Mouse (Mus musculus) duodenum, adult 2 months (tissue): Measurements from ENCODE around the gene Pmf1. TPM values are rescaled to one million over a fixed set of nuclear protein-coding genes. Genes with fewer than 3 reads are reported as not detected.

Experiments
- polyA plus RNA-seq: library from polyadenylated mRNA; depleted of rRNA; stranded (reverse); fragments of >200 nt; gene quantifications from 2 replicates; pipeline ENCODE4 v1.2.3, GENCODE M21; 2012; ENCODE audit warnings: low replicate concordance; rRNA removed

The Pmf1 gene
- polyA plus RNA-seq: 95.3 and 128 TPM in 2 replicates

GRCm38 (mm10) chr3:88409741-88410644 is at the start of gene Pmf1:
Gene Pmf1 (minus strand): TSS chr3:88410331.

GRCm38 (mm10) chr3:88424605-88425329 is 14.6 kb upstream of the Pmf1 start, which contains the start of gene Slc25a44:
Gene Slc25a44 (minus strand): TSS chr3:88425139.

GRCm38 (mm10) chr3:88384364-88384763 is 25.8 kb downstream of the Pmf1 start, which contains the start of gene Bglap:
Gene Bglap (minus strand): TSS chr3:88384464.

GRCm38 (mm10) chr3:88378599-88378998 is 31.5 kb downstream of the Pmf1 start, which contains the start of gene Bglap2:
Gene Bglap2 (minus strand): TSS chr3:88378699.

GRCm38 (mm10) chr3:88372643-88373042 is 37.5 kb downstream of the Pmf1 start, which contains the start of gene Bglap3:
Gene Bglap3 (minus strand): TSS chr3:88372743.

GRCm38 (mm10) chr3:88364337-88364736 is 45.8 kb downstream of the Pmf1 start, which contains the start of gene Paqr6:
Gene Paqr6 (plus strand): TSS chr3:88364584.

Other genes with a start within 250 kb of the Pmf1 start
- gene Rhbg, start 155.6 kb downstream of the Pmf1 start, polyA plus RNA-seq: 12.4 and 47.3 TPM in 2 replicates
- not detected in 2 replicates for gene Gm38392, start 123.1 kb downstream of the Pmf1 start, polyA plus RNA-seq
- gene Tsacc, start 113.3 kb downstream of the Pmf1 start, polyA plus RNA-seq: 0.83 and 1.6 TPM in 2 replicates
- 51.1 and 53.1 TPM in 2 replicates for gene Cct3, start 113.2 kb downstream of the Pmf1 start, polyA plus RNA-seq
- gene Glmp, start 85.3 kb downstream of the Pmf1 start, polyA plus RNA-seq: 130 and 216 TPM in 2 replicates
- 42.5 and 51.7 TPM in 2 replicates for gene Tmem79, start 74.2 kb downstream of the Pmf1 start, polyA plus RNA-seq
- gene Smg5, start 74.1 kb downstream of the Pmf1 start, polyA plus RNA-seq: 49.4 and 79.7 TPM in 2 replicates
- gene Paqr6, start 45.7 kb downstream of the Pmf1 start, polyA plus RNA-seq: 3.5 and 4.6 TPM in 2 replicates
- gene Bglap3, start 37.6 kb downstream of the Pmf1 start, polyA plus RNA-seq: 3.7 and 5.3 TPM in 2 replicates
- gene Bglap2, start 31.6 kb downstream of the Pmf1 start, polyA plus RNA-seq: 0.92 TPM in 1 of 2 replicates, not detected in the other
- gene Bglap, start 25.9 kb downstream of the Pmf1 start, polyA plus RNA-seq: 2.2 and 3.3 TPM in 2 replicates
- gene Slc25a44, start 14.8 kb upstream of the Pmf1 start, polyA plus RNA-seq: 19.7 and 31.1 TPM in 2 replicates
- 187 and 317 TPM in 2 replicates for gene Sema4a, start 50.9 kb upstream of the Pmf1 start, polyA plus RNA-seq
- 124 and 179 TPM in 2 replicates for gene Lmna, start 99.6 kb upstream of the Pmf1 start, polyA plus RNA-seq
- 0.24 and 0.51 TPM in 2 replicates for gene Mex3a, start 122.1 kb upstream of the Pmf1 start, polyA plus RNA-seq
- 189 and 203 TPM in 2 replicates for gene Rab25, start 138.0 kb upstream of the Pmf1 start, polyA plus RNA-seq
- 163 and 174 TPM in 2 replicates for gene Lamtor2, start 142.7 kb upstream of the Pmf1 start, polyA plus RNA-seq
- gene Ubqln4, start 143.4 kb upstream of the Pmf1 start, polyA plus RNA-seq: 35.6 and 53.0 TPM in 2 replicates
- gene Ssr2, start 165.5 kb upstream of the Pmf1 start, polyA plus RNA-seq: 198 and 233 TPM in 2 replicates
- 67.3 and 80.5 TPM in 2 replicates for gene Arhgef2, start 195.6 kb upstream of the Pmf1 start, polyA plus RNA-seq
- gene Rxfp4, start 242.8 kb upstream of the Pmf1 start, polyA plus RNA-seq: not detected in 2 replicates